Mouse (Mus musculus) midbrain, embryonic 14.5 days (tissue): ENCODE data around the gene 4930568D16Rik. TPM values are rescaled to one million over a fixed set of nuclear protein-coding genes. Genes with fewer than 3 reads are reported as not detected.

Source experiments
- ATAC-seq: fragments of 200-750 bp; cut with Nextera tagmentation; 2 replicates; pipeline ENCODE4 v1.8.0; 2017; ENCODE audit warnings: moderate number of reproducible peaks, moderate library complexity; ENCODE audit not compliant: low FRiP score, low TSS enrichment
- DNase-seq: peaks from one replicate; pipeline ENCODE4 v3.0.0-alpha.2; 2015
- H3K27ac ChIP-seq: fragments of 300-500 bp; sonication (generic); replicated peaks from 2 replicates; pipeline ENCODE4 v1.5.1; 2014; ENCODE audit warnings: mild to moderate bottlenecking, low read depth, low read length, moderate library complexity
- H3K27me3 ChIP-seq: fragments of 300-500 bp; sonication (generic); 2 replicates; pipeline ENCODE4 v1.6.1; 2014; ENCODE audit warnings: low read length, control low read depth, mixed read lengths; ENCODE audit not compliant: control insufficient read depth, insufficient read depth
- H3K36me3 ChIP-seq: fragments of 300-500 bp; sonication (generic); 2 replicates; pipeline ENCODE4 v1.6.1; 2014; ENCODE audit warnings: low read length, control low read depth; ENCODE audit not compliant: control insufficient read depth, insufficient read depth
- H3K4me1 ChIP-seq: fragments of 300-500 bp; sonication (generic); 2 replicates; pipeline ENCODE4 v1.6.1; 2014; ENCODE audit warnings: mild to moderate bottlenecking, antibody characterized with exemption, low read length, control low read depth; ENCODE audit not compliant: control insufficient read depth, insufficient read depth
- H3K4me2 ChIP-seq: fragments of 300-500 bp; sonication (generic); 2 replicates; pipeline ENCODE4 v1.6.1; 2014; ENCODE audit warnings: mild to moderate bottlenecking, low read length, moderate library complexity
- H3K4me3 ChIP-seq: fragments of 300-500 bp; sonication (generic); replicated peaks from 2 replicates; pipeline ENCODE4 v1.5.1; 2014; ENCODE audit warnings: low read depth, low read length
- H3K9ac ChIP-seq: fragments of 300-500 bp; sonication (generic); replicated peaks from 2 replicates; pipeline ENCODE4 v1.6.1; 2014; ENCODE audit warnings: mild to moderate bottlenecking, low read length, moderate library complexity
- H3K9me3 ChIP-seq: fragments of 300-500 bp; sonication (generic); 2 replicates; pipeline ENCODE4 v1.6.1; 2016; ENCODE audit warnings: low read length, control low read depth, mixed read lengths; ENCODE audit not compliant: control insufficient read depth
- WGBS: fragments of 180-500 bp; shearing (Covaris S2); extraction: QIAGEN DNeasy Blood & Tissue Kit; methylation state at CpG from one replicate; pipeline ENCODE4 v1.1.7; 2014; 5-methylcytosine and 5-hydroxymethylcytosine counted together
- polyA plus RNA-seq: library from polyadenylated mRNA; unstranded; fragments of >200 nt; fragmentation: Nextera tagmentation; extraction: Ambion mirVana; gene quantifications from 2 replicates; pipeline ENCODE4 v1.2.1, GENCODE M21; 2014

4930568D16Rik gene
- not detected in 2 replicates for polyA plus RNA-seq

DNA sequence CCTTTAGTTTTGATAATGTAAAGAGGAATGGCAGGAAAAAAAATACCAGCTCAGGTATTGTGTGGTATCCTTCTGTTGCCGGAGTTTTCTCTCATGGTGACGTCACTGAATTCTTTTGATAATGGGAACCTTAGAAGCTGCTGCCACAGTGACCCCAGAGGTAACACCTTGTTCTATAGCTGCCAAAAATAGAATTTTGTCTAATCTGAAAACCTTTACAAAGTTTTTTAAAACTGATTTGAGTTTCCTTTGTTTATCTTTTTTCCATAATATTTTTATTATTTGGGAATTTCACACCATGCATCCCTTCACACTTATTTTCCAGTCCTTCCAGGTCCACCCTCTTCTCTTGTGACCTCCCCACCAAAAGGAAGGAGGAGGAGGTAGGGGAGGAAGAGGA lies at the start of gene 4930568D16Rik:
TSS of gene 4930568D16Rik (minus strand) at position 101 of the 400 bp plus-strand sequence.
- ATAC-seq = no peak
- Histone ChIP-seq H3K4me3 (no peak within 1 kb of the TSS), H3K9me3 (peaks cover 2% of the 10 kb centered on the region; the same call in 1 of the 2 replicates), H3K4me2 (no peak within 1 kb of the TSS), H3K36me3 (no peaks in the 10 kb centered on the region), H3K27ac (no peak within 1 kb of the TSS), H3K9ac (no peak within 1 kb of the TSS), H3K27me3 (no peaks in the 10 kb centered on the region), H3K4me1 (no peaks in the 10 kb centered on the region)
- WGBS = 88% methylated on average over 2 of the region's 2 CpGs
- no peak for DNase-seq

DNA sequence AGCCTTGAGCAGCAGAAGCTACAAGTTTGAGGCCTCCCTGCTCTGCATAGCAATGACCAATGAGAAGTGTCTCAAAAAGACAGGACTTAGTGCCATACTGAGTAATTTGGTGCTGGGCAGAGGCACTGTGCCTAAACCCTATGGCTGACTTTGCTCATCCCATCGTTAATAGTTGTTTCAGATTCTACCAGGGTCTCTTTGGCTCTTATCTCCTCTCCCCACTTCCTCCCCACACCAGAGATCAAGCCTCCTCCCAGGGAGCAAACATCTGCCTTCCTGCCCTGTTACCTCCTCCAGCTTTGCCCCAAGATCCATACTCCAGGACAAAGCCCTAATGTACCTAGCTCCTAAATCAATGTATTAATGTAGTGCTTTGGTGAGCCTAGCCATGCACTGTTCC lies 49.7 kb upstream of the 4930568D16Rik start:
- Histone ChIP-seq H3K27me3 (no peaks in the 10 kb centered on the region), H3K27ac (no peak overlapping the region), H3K9me3 (no peaks in the 10 kb centered on the region), H3K9ac (no peak overlapping the region), H3K4me3 (no peak overlapping the region), H3K4me1 (no peaks in the 10 kb centered on the region), H3K36me3 (no peaks in the 10 kb centered on the region), H3K4me2 (no peak overlapping the region)
- 96% methylated on average over 1 of the region's 1 CpGs for WGBS
- no peak for ATAC-seq
- no peak for DNase-seq

DNA sequence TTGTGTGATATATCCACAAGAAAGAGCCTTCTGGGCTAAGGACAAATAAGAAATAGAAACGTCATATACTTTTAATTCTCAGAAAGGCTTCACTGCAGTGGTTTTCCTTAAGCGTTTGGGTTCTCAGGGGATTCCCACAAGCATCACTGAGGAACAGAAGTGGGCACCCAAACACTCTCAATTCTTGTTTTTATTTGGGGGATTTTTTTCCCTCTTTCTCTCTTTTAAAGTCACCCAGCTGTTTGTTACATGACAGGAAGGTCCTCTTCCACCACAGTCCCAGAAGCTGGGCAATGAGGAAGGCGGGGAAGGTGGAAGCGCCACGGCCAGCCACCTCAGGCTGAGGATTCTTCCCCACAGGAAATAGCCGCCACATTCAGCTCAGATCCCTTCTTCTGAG lies 48.9 kb upstream of the 4930568D16Rik start:
- Histone ChIP-seq H3K27ac (no peak overlapping the region), H3K27me3 (no peaks in the 10 kb centered on the region), H3K4me2 (no peak overlapping the region), H3K36me3 (no peaks in the 10 kb centered on the region), H3K9ac (no peak overlapping the region), H3K4me1 (no peaks in the 10 kb centered on the region), H3K9me3 (no peaks in the 10 kb centered on the region), H3K4me3 (no peak overlapping the region)
- ATAC-seq = no peak
- DNase-seq = no peak
- 81% methylated on average over 6 of the region's 6 CpGs for WGBS

DNA sequence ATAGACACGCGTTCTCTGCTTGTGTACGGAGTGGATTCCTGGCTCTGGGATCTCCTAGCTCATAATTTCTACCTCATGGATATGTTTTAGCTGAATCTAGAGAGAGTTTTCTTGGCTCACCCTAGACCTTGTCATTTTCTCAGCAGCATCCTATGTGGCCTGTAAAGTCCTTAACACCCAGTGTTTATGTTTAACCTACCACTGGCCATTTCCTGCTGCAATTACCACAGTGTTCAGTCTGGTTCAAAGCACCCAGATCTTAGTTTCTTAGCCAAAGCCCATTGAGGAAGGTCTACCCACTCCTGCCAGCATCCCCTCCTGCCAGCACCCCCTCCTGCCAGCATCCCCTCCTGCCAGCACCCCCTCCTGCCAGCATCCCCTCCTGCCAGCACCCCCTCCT lies 45.3 kb upstream of the 4930568D16Rik start:
- no peak overlapping the region for H3K9ac ChIP-seq
- H3K4me1 ChIP-seq = no peaks in the 10 kb centered on the region
- no peak overlapping the region for H3K4me2 ChIP-seq
- no peaks in the 10 kb centered on the region for H3K27me3 ChIP-seq
- no peak overlapping the region for H3K27ac ChIP-seq
- no peak for DNase-seq
- WGBS = 98% methylated on average over 3 of the region's 3 CpGs
- H3K9me3 ChIP-seq = no peaks in the 10 kb centered on the region
- no peaks in the 10 kb centered on the region for H3K36me3 ChIP-seq
- no peak overlapping the region for H3K4me3 ChIP-seq
- ATAC-seq = no peak

DNA sequence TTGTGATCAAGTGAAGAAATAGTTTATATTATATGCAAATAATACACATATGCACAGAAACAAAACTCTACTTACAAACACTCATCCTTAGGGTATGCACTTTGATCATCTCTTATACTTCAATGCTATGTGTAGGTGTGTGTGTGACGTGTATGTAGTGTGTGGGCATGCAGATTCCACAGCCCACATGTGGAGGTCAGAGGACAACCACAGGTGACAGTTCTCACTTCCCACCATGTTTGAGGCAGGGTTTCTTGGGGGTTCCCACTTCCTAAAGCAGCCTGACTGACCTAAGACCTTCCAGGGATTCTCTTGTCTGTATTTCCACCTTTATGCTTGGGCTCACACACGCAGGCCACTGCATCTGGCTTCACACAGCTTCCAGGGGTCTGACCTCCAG lies 44.7 kb upstream of the 4930568D16Rik start:
- H3K4me3 ChIP-seq = no peak overlapping the region
- H3K27ac ChIP-seq = no peak overlapping the region
- no peaks in the 10 kb centered on the region for H3K36me3 ChIP-seq
- DNase-seq = no peak
- no peak overlapping the region for H3K9ac ChIP-seq
- H3K9me3 ChIP-seq = no peaks in the 10 kb centered on the region
- no peak for ATAC-seq
- H3K4me2 ChIP-seq = no peak overlapping the region
- no peaks in the 10 kb centered on the region for H3K27me3 ChIP-seq
- H3K4me1 ChIP-seq = no peaks in the 10 kb centered on the region
- WGBS = 84% methylated on average over 2 of the region's 2 CpGs

DNA sequence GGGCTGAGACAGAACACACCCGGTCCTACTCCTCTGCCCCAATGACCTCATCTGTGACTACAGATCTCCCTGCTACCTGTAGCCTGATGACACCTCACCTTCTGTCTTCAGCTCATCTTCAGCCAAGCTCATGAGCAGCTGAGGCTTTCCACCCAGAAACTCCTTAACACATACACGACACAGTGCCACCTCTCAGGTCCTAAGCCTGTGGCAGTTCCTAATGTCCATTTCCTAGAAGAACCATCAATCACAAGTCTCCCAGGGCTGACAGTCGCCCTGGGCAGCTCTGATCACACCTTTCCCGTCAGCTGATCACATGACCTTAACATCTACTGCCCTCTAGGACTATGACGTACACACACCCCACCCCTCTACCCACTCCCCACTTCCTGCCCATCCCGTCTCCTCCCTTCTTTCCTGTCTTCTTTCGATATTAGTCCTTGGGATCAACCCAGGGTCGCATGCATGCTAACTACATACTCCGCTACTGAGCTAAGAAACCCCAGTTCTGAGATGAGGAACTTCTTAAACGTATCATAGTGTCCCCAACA lies 44.2 kb upstream of the 4930568D16Rik start:
- no peaks in the 10 kb centered on the region for H3K4me1 ChIP-seq
- no peak overlapping the region for H3K4me3 ChIP-seq
- no peak overlapping the region for H3K27ac ChIP-seq
- DNase-seq = no peak
- H3K27me3 ChIP-seq = no peaks in the 10 kb centered on the region
- H3K9ac ChIP-seq = no peak overlapping the region
- 85% methylated on average over 10 of the region's 10 CpGs for WGBS
- ATAC-seq = no peak
- H3K36me3 ChIP-seq = no peaks in the 10 kb centered on the region
- H3K4me2 ChIP-seq = no peak overlapping the region
- H3K9me3 ChIP-seq = no peaks in the 10 kb centered on the region

DNA sequence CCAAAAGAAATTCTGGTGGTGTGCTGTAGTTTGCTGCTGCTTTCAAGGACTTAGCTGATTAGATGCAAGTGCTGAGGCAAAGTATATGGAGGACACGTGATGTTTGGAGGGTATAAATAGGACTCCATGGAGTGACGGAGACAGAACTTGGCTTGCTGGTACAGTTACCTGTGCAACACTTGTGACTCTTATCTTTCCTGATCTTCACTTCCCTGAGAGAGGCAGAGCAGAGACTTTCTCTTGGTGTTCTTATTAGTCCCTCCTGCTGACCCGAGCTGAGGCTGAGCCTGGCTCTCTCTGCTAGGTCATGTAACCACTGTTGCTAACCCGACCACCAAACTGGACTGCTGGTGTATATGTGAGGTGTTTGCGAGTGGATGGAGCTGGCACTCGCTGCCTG lies 41.9 kb upstream of the 4930568D16Rik start:
- H3K9me3 ChIP-seq = no peaks in the 10 kb centered on the region
- no peaks in the 10 kb centered on the region for H3K36me3 ChIP-seq
- H3K9ac ChIP-seq = no peak overlapping the region
- ATAC-seq = no peak
- H3K4me2 ChIP-seq = no peak overlapping the region
- WGBS = 85% methylated on average over 6 of the region's 6 CpGs
- no peak overlapping the region for H3K27ac ChIP-seq
- H3K4me3 ChIP-seq = no peak overlapping the region
- H3K4me1 ChIP-seq = no peaks in the 10 kb centered on the region
- no peak for DNase-seq
- H3K27me3 ChIP-seq = no peaks in the 10 kb centered on the region

DNA sequence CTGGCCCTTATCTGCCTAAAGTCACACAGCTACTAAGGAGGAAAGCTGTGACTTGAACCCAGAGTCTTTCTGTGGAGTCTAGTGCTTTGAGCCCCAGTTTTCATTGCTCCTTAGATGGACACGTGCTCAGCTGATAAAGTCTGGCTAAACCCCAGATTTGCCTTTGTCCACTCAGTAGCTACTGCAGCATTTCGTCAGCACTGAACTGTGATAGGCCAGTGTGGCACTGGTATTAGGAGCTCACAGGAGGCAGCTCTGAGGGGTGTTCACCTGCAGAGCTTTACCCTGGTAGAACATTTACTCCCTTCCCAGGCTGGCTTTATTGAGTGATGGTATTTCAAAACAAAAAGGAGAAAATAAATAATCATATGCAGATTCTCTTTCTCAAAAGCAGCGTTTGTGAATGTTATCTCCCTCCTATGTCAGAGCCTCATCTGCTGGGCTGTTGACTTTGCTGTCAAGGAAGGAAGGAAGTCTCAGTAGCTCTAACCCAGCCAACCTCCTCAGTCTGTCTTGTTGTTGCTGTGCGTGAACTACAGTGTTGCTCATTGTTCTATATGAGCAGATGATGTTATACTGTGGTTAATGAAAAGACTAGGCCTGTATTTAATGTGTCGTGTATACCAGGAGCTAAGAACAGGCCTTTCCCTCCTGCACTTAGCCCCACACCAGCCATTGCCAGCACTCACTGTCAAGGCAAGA lies 41.0 kb upstream of the 4930568D16Rik start:
- WGBS = 80% methylated on average over 5 of the region's 5 CpGs
- no peaks in the 10 kb centered on the region for H3K27me3 ChIP-seq
- H3K4me2 ChIP-seq = no peak overlapping the region
- no peak overlapping the region for H3K27ac ChIP-seq
- H3K4me3 ChIP-seq = no peak overlapping the region
- ATAC-seq (no peak), DNase-seq (no peak)
- no peak overlapping the region for H3K9ac ChIP-seq
- H3K9me3 ChIP-seq = no peaks in the 10 kb centered on the region
- H3K4me1 ChIP-seq = no peaks in the 10 kb centered on the region
- no peaks in the 10 kb centered on the region for H3K36me3 ChIP-seq

DNA sequence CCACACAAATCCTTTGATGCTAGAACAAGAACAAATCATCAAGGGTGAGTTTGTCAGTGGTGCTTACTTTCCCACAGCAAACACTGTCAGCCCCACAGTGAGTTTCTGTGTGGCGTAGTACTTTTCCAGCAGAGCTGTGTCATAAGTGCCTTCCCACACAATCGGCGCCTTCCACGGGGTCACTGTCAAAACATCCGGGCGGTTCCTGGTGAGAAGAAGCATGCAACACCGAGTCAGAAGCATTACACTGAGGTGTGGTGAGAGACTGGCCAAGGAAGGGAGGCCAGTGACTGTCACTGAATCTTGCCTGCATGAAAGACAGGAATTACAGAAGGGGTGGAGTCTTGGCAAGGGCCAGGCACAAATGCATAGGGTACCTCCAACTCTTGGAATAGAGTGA lies 40.3 kb upstream of the 4930568D16Rik start:
- Histone ChIP-seq H3K4me1 (no peaks in the 10 kb centered on the region), H3K9me3 (no peaks in the 10 kb centered on the region), H3K4me3 (no peak overlapping the region), H3K4me2 (no peak overlapping the region), H3K36me3 (no peaks in the 10 kb centered on the region), H3K27ac (no peak overlapping the region), H3K27me3 (no peaks in the 10 kb centered on the region), H3K9ac (no peak overlapping the region)
- DNase-seq (no peak), ATAC-seq (no peak)
- 79% methylated on average over 7 of the region's 7 CpGs for WGBS
